Mouse (Mus musculus) CH12.LX (cell line): ENCODE data around the gene Procr.

Experiments used
- BHLHE40 ChIP-seq: IDR thresholded peaks from 2 replicates; pipeline ENCODE4 v1.6.1; 2011; ENCODE audit warnings: mild to moderate bottlenecking, low read depth, low read length, improper control_type of control experiment
- CTCF ChIP-seq, 2 experiments: IDR thresholded peaks in 1 of 2; conservative IDR thresholded peaks in 1 of 2; 2 replicates each; pipeline ENCODE4 v1.5.1; 2011 to 2012; ENCODE audit warnings: low read depth in 2 of 2, low read length in 2 of 2, improper control_type of control experiment in 1 of 2, inconsistent platforms in 1 of 2, mild to moderate bottlenecking in 1 of 2, moderate library complexity in 1 of 2
- EP300 ChIP-seq: IDR thresholded peaks from 2 replicates; pipeline ENCODE4 v1.6.1; 2011; ENCODE audit warnings: low read length, improper control_type of control experiment
- MAFK ChIP-seq: IDR thresholded peaks from 2 replicates; pipeline ENCODE4 v1.6.1; 2011; ENCODE audit warnings: low read length, improper control_type of control experiment; ENCODE audit not compliant: insufficient replicate concordance
- POLR2A ChIP-seq: IDR thresholded peaks from 2 replicates; pipeline ENCODE4 v1.6.1; 2011; ENCODE audit warnings: low read depth, mild to moderate bottlenecking, improper control_type of control experiment, low read length
- SMC3 ChIP-seq: IDR thresholded peaks from 2 replicates; pipeline ENCODE4 v1.6.1; 2011; ENCODE audit warnings: low read depth, low read length, improper control_type of control experiment
- TCF12 ChIP-seq: IDR thresholded peaks from 2 replicates; pipeline ENCODE4 v1.6.1; 2014; ENCODE audit warnings: low read depth, mild to moderate bottlenecking, inconsistent platforms, low read length, improper control_type of control experiment

DNA sequence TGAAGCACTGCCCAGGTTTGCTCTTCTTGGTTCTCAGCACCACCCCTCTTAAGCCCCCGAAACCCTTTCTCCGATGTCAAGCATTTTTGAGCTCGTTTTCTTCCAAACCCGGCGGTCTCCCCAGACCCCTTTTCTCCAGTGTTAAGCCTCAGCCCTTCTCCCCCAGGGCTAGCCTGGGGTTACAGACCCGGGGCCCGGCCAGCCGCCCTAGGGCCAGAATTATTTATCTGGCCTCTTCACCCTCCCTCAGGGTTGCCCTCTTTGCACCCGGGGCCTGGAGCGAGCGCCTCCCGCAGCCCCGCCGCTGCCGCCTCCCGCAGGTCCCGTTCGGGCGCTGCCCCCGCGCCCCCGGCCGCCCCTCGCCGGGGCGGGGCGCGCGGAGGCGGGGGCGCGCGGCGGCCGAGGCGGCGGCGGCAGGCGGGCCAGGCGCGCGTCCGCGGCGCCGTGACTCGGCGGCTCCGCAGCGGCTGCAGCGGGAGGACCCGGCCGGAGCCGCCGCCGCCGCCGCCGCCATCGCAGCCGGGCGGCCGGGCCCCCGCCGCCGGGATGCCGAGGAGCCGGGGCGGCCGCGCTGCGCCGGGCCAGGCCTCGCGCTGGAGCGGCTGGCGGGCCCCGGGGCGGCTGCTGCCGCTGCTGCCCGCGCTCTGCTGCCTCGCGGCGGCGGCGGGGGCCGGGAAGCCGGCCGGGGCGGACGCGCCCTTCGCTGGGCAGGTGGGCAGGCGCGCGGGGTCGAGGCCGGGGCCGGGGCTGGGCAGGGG lies 24.2 kb downstream of the Procr start, which contains the start of gene Mmp24:
- TF ChIP-seq EP300: no peak
- no peak for TF ChIP-seq TCF12
- TF ChIP-seq POLR2A: no peak
- no peak for TF ChIP-seq BHLHE40
- no peak for TF ChIP-seq SMC3
- TF ChIP-seq CTCF (conservative IDR thresholded peaks at IDR 0.05 in 1 of 2, IDR thresholded peaks at IDR 0.05 in 1 of 2; ENCODE audit: low read depth in 2 of 2, low read length in 2 of 2): no peak
- TF ChIP-seq MAFK: no peak
